ENCODE assay signal across 25 mouse cellular contexts in the genomic region with DNA sequence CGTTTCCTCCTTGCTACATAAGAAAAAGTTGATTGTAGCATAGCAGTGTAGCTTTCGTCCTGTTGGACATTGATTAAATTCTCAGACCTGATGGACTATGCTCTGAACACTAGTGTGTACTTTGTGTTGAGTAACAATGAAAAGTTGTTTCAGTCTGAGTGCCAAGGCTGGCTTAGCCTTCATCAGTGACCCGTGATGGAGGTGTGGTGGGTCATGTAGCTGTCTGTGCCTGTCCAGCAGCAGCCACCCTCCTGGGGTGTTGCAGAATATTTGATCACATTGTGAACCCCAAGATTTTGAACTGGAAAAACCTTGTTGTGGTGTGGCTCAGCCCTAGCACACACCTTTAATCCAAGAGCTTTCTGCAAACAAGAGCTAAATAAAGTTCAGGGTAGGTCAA.
DNase-seq lines count a peak whose midpoint lies in the region; ATAC-seq and TF ChIP-seq lines count a peak whose summit lies in the region.
"Had no signal": no experiment of that assay in that cellular context is flagged by ENCODE, and none has a peak within 500 bp of the region (broad histone marks: within the 10 kb centered on the region; RNA-seq: fewer than 3 reads in every experiment).

No protein-coding gene starts in this region.

- H3K9ac ChIP-seq in kidney, embryonic 15.5 days = no peak overlapping the region
- no peak overlapping the region for H3K9ac ChIP-seq in liver, embryonic 11.5 days (ENCODE audit: low read depth, low read length)
- H3K9ac ChIP-seq in liver, postnatal 0 days (replicated peaks) = no peak overlapping the region
- H3K9ac ChIP-seq: embryonic facial prominence, embryonic 15.5 days; heart, embryonic 12.5 days; hindbrain, embryonic 12.5 days; limb, embryonic 13.5 days; lung, embryonic 15.5 days; midbrain, embryonic 15.5 days; neural tube, embryonic 12.5 days had no signal

- 71% methylated on average over 3 of the region's 3 CpGs for WGBS in kidney, embryonic 15.5 days
- WGBS in liver, embryonic 11.5 days = 67% methylated on average over 3 of the region's 3 CpGs
- WGBS in liver, postnatal 0 days (ENCODE audit: insufficient replicate concordance) = 49% methylated on average over 3 of the region's 3 CpGs

- H3K4me3 ChIP-seq in kidney, embryonic 15.5 days (replicated peaks) = no peak overlapping the region
- no peak overlapping the region for H3K4me3 ChIP-seq in liver, embryonic 11.5 days (ENCODE audit: low read depth, low read length)
- no peak overlapping the region for H3K4me3 ChIP-seq in liver, postnatal 0 days (ENCODE audit: low read depth, low read length)
- H3K4me3 ChIP-seq: embryonic facial prominence, embryonic 15.5 days; heart, embryonic 12.5 days; hindbrain, embryonic 12.5 days; limb, embryonic 13.5 days; lung, embryonic 15.5 days; midbrain, embryonic 15.5 days; neural tube, embryonic 12.5 days had no signal

- H3K4me2 ChIP-seq in kidney, embryonic 15.5 days = no peak overlapping the region
- H3K4me2 ChIP-seq in liver, embryonic 11.5 days = no peak overlapping the region
- peak overlapping the region; percentile 5; the same call in 1 of the 2 replicates for H3K4me2 ChIP-seq in liver, postnatal 0 days (ENCODE audit: low read depth, low read length)
- H3K4me2 ChIP-seq: embryonic facial prominence, embryonic 15.5 days; heart, embryonic 12.5 days; hindbrain, embryonic 12.5 days; limb, embryonic 13.5 days; lung, embryonic 15.5 days; midbrain, embryonic 15.5 days; neural tube, embryonic 12.5 days had no signal

- TF ChIP-seq CTCF in liver, postnatal 0 days (IDR thresholded peaks at IDR 0.05; ENCODE audit: low read depth) = no peak

- no peaks in the 10 kb centered on the region for H3K9me3 ChIP-seq in kidney, embryonic 15.5 days (replicated peaks)
- H3K9me3 ChIP-seq in liver, embryonic 11.5 days (ENCODE audit: control insufficient read depth, low read length) = no peaks in the 10 kb centered on the region
- H3K9me3 ChIP-seq in liver, postnatal 0 days (ENCODE audit: low read length) = no peaks in the 10 kb centered on the region
- H3K9me3 ChIP-seq: embryonic facial prominence, embryonic 15.5 days; heart, embryonic 12.5 days; hindbrain, embryonic 12.5 days; limb, embryonic 13.5 days; lung, embryonic 15.5 days; midbrain, embryonic 15.5 days; neural tube, embryonic 12.5 days had no signal

- 0 out of 2 replicates have a peak, but pooled peaks cover 4% of the 10 kb centered on the region for H3K4me1 ChIP-seq in kidney, embryonic 15.5 days
- no peaks in the 10 kb centered on the region for H3K4me1 ChIP-seq in liver, embryonic 11.5 days (replicated peaks; ENCODE audit: control insufficient read depth, insufficient read depth, low read length)
- H3K4me1 ChIP-seq in liver, postnatal 0 days (ENCODE audit: insufficient read depth) = peaks cover 16% of the 10 kb centered on the region
- H3K4me1 ChIP-seq: embryonic facial prominence, embryonic 15.5 days; hindbrain, embryonic 12.5 days; limb, embryonic 13.5 days; midbrain, embryonic 15.5 days; neural tube, embryonic 12.5 days had no signal

- H3K36me3 ChIP-seq in kidney, embryonic 15.5 days = no peaks in the 10 kb centered on the region
- H3K36me3 ChIP-seq in liver, embryonic 11.5 days (ENCODE audit: control insufficient read depth, insufficient read depth, low read length) = no peaks in the 10 kb centered on the region
- H3K36me3 ChIP-seq in liver, postnatal 0 days (replicated peaks; ENCODE audit: insufficient read depth, low read length) = no peaks in the 10 kb centered on the region
- H3K36me3 ChIP-seq: embryonic facial prominence, embryonic 15.5 days; heart, embryonic 12.5 days; hindbrain, embryonic 12.5 days; limb, embryonic 13.5 days; lung, embryonic 15.5 days; midbrain, embryonic 15.5 days; neural tube, embryonic 12.5 days had no signal

- peak; percentile 86 for DNase-seq in kidney, adult 11 months
- DNase-seq in kidney, postnatal 10 days = peak; percentile 53
- no peak for DNase-seq in liver, embryonic 11.5 days (ENCODE audit: low spot score)
- peak; percentile 27 for DNase-seq in liver, postnatal 0 days
- no peak for DNase-seq in cerebellum, adult 11 months
- no peak for DNase-seq in adrenal gland, postnatal 36 days
- no peak for DNase-seq in urinary bladder, postnatal 10 days (ENCODE audit: low spot score)
- DNase-seq: adrenal gland, postnatal 14 days; cerebellum, adult 9-11 months; gastrocnemius, postnatal 10 days; heart, postnatal 10 days; layer of hippocampus, postnatal 36 days; right cerebral cortex, postnatal 14 days; thymus, postnatal 36 days had no signal

- TF ChIP-seq EP300 in liver, postnatal 0 days (IDR thresholded peaks at IDR 0.05; ENCODE audit: low read depth) = peak; percentile 69

- no peaks in the 10 kb centered on the region for H3K27me3 ChIP-seq in kidney, embryonic 15.5 days
- no peaks in the 10 kb centered on the region for H3K27me3 ChIP-seq in liver, embryonic 11.5 days (replicated peaks; ENCODE audit: control insufficient read depth, insufficient read depth, low read length)
- no peaks in the 10 kb centered on the region for H3K27me3 ChIP-seq in liver, postnatal 0 days (ENCODE audit: insufficient read depth, low read length)
- H3K27me3 ChIP-seq: embryonic facial prominence, embryonic 15.5 days; heart, embryonic 12.5 days; hindbrain, embryonic 12.5 days; limb, embryonic 13.5 days; lung, embryonic 15.5 days; midbrain, embryonic 15.5 days; neural tube, embryonic 12.5 days had no signal

- no peak for ATAC-seq in kidney, embryonic 15.5 days (replicated peaks; ENCODE audit: low FRiP score)
- peak; percentile 57 for ATAC-seq in liver, embryonic 11.5 days (replicated peaks; ENCODE audit: low FRiP score)
- peak; percentile 99 for ATAC-seq in liver, postnatal 0 days
- ATAC-seq: forebrain, embryonic 14.5 days; intestine, postnatal 0 days; midbrain, embryonic 15.5 days had no signal

- no peak overlapping the region for H3K27ac ChIP-seq in kidney, embryonic 15.5 days
- no peak overlapping the region for H3K27ac ChIP-seq in liver, embryonic 11.5 days (ENCODE audit: low read depth, low read length)
- H3K27ac ChIP-seq in liver, postnatal 0 days (ENCODE audit: low read depth) = peak overlapping the region; percentile 83
- H3K27ac ChIP-seq: embryonic facial prominence, embryonic 15.5 days; hindbrain, embryonic 12.5 days; limb, embryonic 13.5 days; lung, embryonic 15.5 days; macrophage; midbrain, embryonic 15.5 days; neural tube, embryonic 12.5 days had no signal

Comparison
In these comparisons a context has a peak if more than half of its experiments do, and no peak if none do; other contexts are left out.
1. DNase-seq: peak in kidney, adult 11 months (single experiment), kidney, postnatal 10 days (single experiment) and liver, postnatal 0 days (single experiment); none in liver, embryonic 11.5 days (single experiment), cerebellum, adult 11 months (single experiment), adrenal gland, postnatal 36 days (0 of 2) and urinary bladder, postnatal 10 days (single experiment).